9 mouse cellular contexts compared by ENCODE assay signal in genomic region chr3:151818265-151818664, GRCm38 (mm10). TPM values are rescaled to one million over a fixed set of nuclear protein-coding genes. Genes with fewer than 3 reads are reported as not detected.
A peak's percentile ranks its signal among the peaks of the same experiment; 100 is the strongest.
DNase-seq lines count a peak whose midpoint lies in the region; ATAC-seq and TF ChIP-seq lines count a peak whose summit lies in the region.
"Had no signal": no experiment of that assay in that cellular context is flagged by ENCODE, and none has a peak within 500 bp of the region (broad histone marks: within the 10 kb centered on the region; RNA-seq: fewer than 3 reads in every experiment).

No protein-coding gene starts in this region.

- no peak overlapping the region for H3K27ac ChIP-seq in midbrain, embryonic 14.5 days (replicated peaks; ENCODE audit: low read depth, low read length)
- no peak overlapping the region for H3K27ac ChIP-seq in midbrain, embryonic 13.5 days

- H3K4me1 ChIP-seq in midbrain, embryonic 14.5 days (ENCODE audit: control insufficient read depth, insufficient read depth, low read length) = no peaks in the 10 kb centered on the region
- H3K4me1 ChIP-seq in midbrain, embryonic 13.5 days (replicated peaks) = no peaks in the 10 kb centered on the region
- no peaks in the 10 kb centered on the region for H3K4me1 ChIP-seq in lung, adult 2 months (ENCODE audit: control insufficient read depth, insufficient read depth, low read length)

- no peak for TF ChIP-seq POLR2A in lung, adult 2 months (IDR thresholded peaks at IDR 0.05; ENCODE audit: borderline replicate concordance, extremely low read depth, low read depth, low read length)

- H3K9me3 ChIP-seq in midbrain, embryonic 14.5 days (ENCODE audit: control insufficient read depth, low read length) = no peaks in the 10 kb centered on the region
- no peaks in the 10 kb centered on the region for H3K9me3 ChIP-seq in midbrain, embryonic 13.5 days

- peak; percentile 57 to 61 for DNase-seq in cerebellum, postnatal 10 days
- no peak for DNase-seq in cerebellum, postnatal 36 days
- peak; percentile 15 for DNase-seq in midbrain, embryonic 14.5 days
- DNase-seq in forelimb bud, embryonic 11.5 days (ENCODE audit: low read depth, low spot score) = peak; percentile 31
- DNase-seq in lung, adult 2 months = peak; percentile 33
- DNase-seq in left cerebral cortex, postnatal 36 days (ENCODE audit: low spot score in 2 of 2) = no peak
- no peak for DNase-seq in urinary bladder, postnatal 25 days (ENCODE audit: low spot score)

- no peaks in the 10 kb centered on the region for H3K27me3 ChIP-seq in midbrain, embryonic 14.5 days (ENCODE audit: control insufficient read depth, insufficient read depth, low read length)
- no peaks in the 10 kb centered on the region for H3K27me3 ChIP-seq in midbrain, embryonic 13.5 days

- peak; percentile 55 for TF ChIP-seq CTCF in lung, adult 2 months (IDR thresholded peaks at IDR 0.05; ENCODE audit: insufficient read depth, low read length)

- H3K4me3 ChIP-seq in midbrain, embryonic 14.5 days (replicated peaks; ENCODE audit: low read depth, low read length) = no peak overlapping the region
- H3K4me3 ChIP-seq in midbrain, embryonic 13.5 days (replicated peaks) = no peak overlapping the region
- H3K4me3 ChIP-seq in lung, adult 2 months (replicated peaks; ENCODE audit: extremely low read depth, low read depth, low read length) = no peak overlapping the region
- H3K4me3 ChIP-seq: erythroblast, embryonic 14.5 days had no signal

- no peak for ATAC-seq in midbrain, embryonic 14.5 days (ENCODE audit: low FRiP score, low TSS enrichment)
- no peak for ATAC-seq in midbrain, embryonic 13.5 days

- H3K9ac ChIP-seq in midbrain, embryonic 14.5 days (replicated peaks; ENCODE audit: low read length) = no peak overlapping the region
- H3K9ac ChIP-seq in midbrain, embryonic 13.5 days (replicated peaks) = no peak overlapping the region

- intact Hi-C loops in left cerebral cortex, postnatal 36 days (cut with DNase I) = no loop called here

- WGBS in midbrain, embryonic 14.5 days = 79% methylated on average over 6 of the region's 6 CpGs
- 75% methylated on average over 6 of the region's 6 CpGs for WGBS in midbrain, embryonic 13.5 days
- 66% methylated on average over 6 of the region's 6 CpGs for WGBS in lung, adult 2 months

- H3K36me3 ChIP-seq in midbrain, embryonic 14.5 days (ENCODE audit: control insufficient read depth, insufficient read depth, low read length) = no peaks in the 10 kb centered on the region
- H3K36me3 ChIP-seq in midbrain, embryonic 13.5 days = no peaks in the 10 kb centered on the region

- no peak overlapping the region for H3K4me2 ChIP-seq in midbrain, embryonic 14.5 days (ENCODE audit: low read length)
- H3K4me2 ChIP-seq in midbrain, embryonic 13.5 days (replicated peaks) = no peak overlapping the region

RNA-seq across cellular contexts. Expression of gene Ptgfr, which starts 19.2 kb away (rescaled TPM):
- polyA plus RNA-seq in midbrain, embryonic 14.5 days (2014; fragmentation: Nextera tagmentation; extraction: Ambion mirVana) = 0.09 and 0.17 TPM in 2 replicates
- 0.43 and 0.44 TPM in 2 replicates for polyA plus RNA-seq in midbrain, embryonic 13.5 days (2015; fragmentation: Nextera tagmentation; extraction: Ambion mirVana)
- 4.1 and 7.4 TPM in 2 replicates for polyA plus RNA-seq in lung, adult 2 months (2012; rRNA removed)
- total RNA-seq in left cerebral cortex, postnatal 36 days (2021) = 1 to 10 TPM in 1 of 2 experiments, under 1 TPM in 1; 0.69 to 1.5 TPM
- polyA plus RNA-seq: erythroblast, embryonic 14.5 days had no signal

RNA-seq across cellular contexts. Expression of gene Ifi44l, which starts 55.6 kb away (rescaled TPM):
- polyA plus RNA-seq in midbrain, embryonic 14.5 days (2014; fragmentation: Nextera tagmentation; extraction: Ambion mirVana) = not detected in 2 replicates
- polyA plus RNA-seq in midbrain, embryonic 13.5 days (2015; fragmentation: Nextera tagmentation; extraction: Ambion mirVana) = not detected in 2 replicates
- not detected in 2 replicates for polyA plus RNA-seq in lung, adult 2 months (2012; rRNA removed)
- total RNA-seq in left cerebral cortex, postnatal 36 days (2021) = not detected
- polyA plus RNA-seq: erythroblast, embryonic 14.5 days had no signal

Comparison
In these comparisons a context has a peak if more than half of its experiments do, and no peak if none do; other contexts are left out.
1. DNase-seq: peak in cerebellum, postnatal 10 days (2 of 2), midbrain, embryonic 14.5 days (single experiment), forelimb bud, embryonic 11.5 days (single experiment) and lung, adult 2 months (single experiment); none in cerebellum, postnatal 36 days (0 of 2), left cerebral cortex, postnatal 36 days (0 of 2) and urinary bladder, postnatal 25 days (single experiment).